Mouse (Mus musculus) CH12.LX (cell line): Measurements from ENCODE around the gene Slc16a9.

Experiments
- CTCF ChIP-seq, 2 experiments: IDR thresholded peaks in 1 of 2; conservative IDR thresholded peaks in 1 of 2; 2 replicates each; pipeline ENCODE4 v1.5.1; 2011 to 2012; ENCODE audit warnings: low read depth in 2 of 2, low read length in 2 of 2, improper control_type of control experiment in 1 of 2, inconsistent platforms in 1 of 2, mild to moderate bottlenecking in 1 of 2, moderate library complexity in 1 of 2
- ELF1 ChIP-seq: IDR thresholded peaks from 2 replicates; pipeline ENCODE4 v1.6.1; 2014; ENCODE audit warnings: low read depth, mild to moderate bottlenecking, inconsistent platforms, low read length, improper control_type of control experiment
- GABPA ChIP-seq: IDR thresholded peaks from 2 replicates; pipeline ENCODE4 v1.6.1; 2012; ENCODE audit warnings: low read depth, low read length, improper control_type of control experiment, inconsistent platforms; ENCODE audit not compliant: insufficient replicate concordance
- HCFC1 ChIP-seq: IDR thresholded peaks from 2 replicates; pipeline ENCODE4 v1.6.1; 2012; ENCODE audit warnings: low read depth, mild to moderate bottlenecking, inconsistent platforms, low read length, improper control_type of control experiment
- IRF4 ChIP-seq: IDR thresholded peaks from 2 replicates; pipeline ENCODE4 v1.6.1; 2014; ENCODE audit warnings: low read depth, mild to moderate bottlenecking, inconsistent platforms, low read length, improper control_type of control experiment
- MAFK ChIP-seq: IDR thresholded peaks from 2 replicates; pipeline ENCODE4 v1.6.1; 2011; ENCODE audit warnings: low read length, improper control_type of control experiment; ENCODE audit not compliant: insufficient replicate concordance
- MAX ChIP-seq: IDR thresholded peaks from 2 replicates; pipeline ENCODE4 v1.6.1; 2011; ENCODE audit warnings: low read length, improper control_type of control experiment
- MXI1 ChIP-seq: IDR thresholded peaks from 2 replicates; pipeline ENCODE4 v1.6.1; 2011; ENCODE audit warnings: mild to moderate bottlenecking, low read depth, low read length, improper control_type of control experiment
- NELFE ChIP-seq: IDR thresholded peaks from 2 replicates; pipeline ENCODE4 v1.6.1; 2011; ENCODE audit warnings: low read depth, low read length, improper control_type of control experiment
- POLR2AphosphoS2 ChIP-seq: IDR thresholded peaks from 2 replicates; pipeline ENCODE4 v1.6.1; 2011; ENCODE audit warnings: low read depth, low read length, improper control_type of control experiment
- TCF12 ChIP-seq: IDR thresholded peaks from 2 replicates; pipeline ENCODE4 v1.6.1; 2014; ENCODE audit warnings: low read depth, mild to moderate bottlenecking, inconsistent platforms, low read length, improper control_type of control experiment
- ZC3H11A ChIP-seq: IDR thresholded peaks from 2 replicates; pipeline ENCODE4 v1.6.1; 2012; ENCODE audit warnings: low read depth, mild to moderate bottlenecking, inconsistent platforms, low read length, improper control_type of control experiment
- ZMIZ1 ChIP-seq: IDR thresholded peaks from 2 replicates; pipeline ENCODE4 v1.6.1; 2012; ENCODE audit warnings: low read depth, mild to moderate bottlenecking, inconsistent platforms, low read length, improper control_type of control experiment

GRCm38 (mm10) chr10:70276678-70277077, 31.8 kb downstream of the Slc16a9 start:
- no peak for TF ChIP-seq IRF4
- TF ChIP-seq POLR2AphosphoS2: no peak
- TF ChIP-seq MAX: no peak
- TF ChIP-seq CTCF (conservative IDR thresholded peaks at IDR 0.05 in 1 of 2, IDR thresholded peaks at IDR 0.05 in 1 of 2; ENCODE audit: low read depth in 2 of 2, low read length in 2 of 2): peak in 1 of 2 experiments; percentile 6; a peak in 1 of 4 replicates
- no peak for TF ChIP-seq GABPA
- no peak for TF ChIP-seq ELF1
- no peak for TF ChIP-seq ZC3H11A
- TF ChIP-seq ZMIZ1: no peak
- no peak for TF ChIP-seq MAFK
- no peak for TF ChIP-seq NELFE
- TF ChIP-seq TCF12: no peak
- TF ChIP-seq MXI1: no peak
- no peak for TF ChIP-seq HCFC1
